Mouse (Mus musculus): ENCODE data around the gene Tada2a.

The Tada2a gene

GRCm38 (mm10) chr11:84156535-84157262 is 27.3 kb upstream of the Tada2a start:
- Histone ChIP-seq H3K27me3 (ENCODE audit: insufficient read depth, low read length) (peaks cover 6% of the 10 kb centered on the region; the same call in 1 of the 2 replicates), H3K4me1 (replicated peaks; ENCODE audit: low read depth, low read length) (no peaks in the 10 kb centered on the region), H3K36me3 (ENCODE audit: insufficient read depth, low read length) (no peaks in the 10 kb centered on the region), H3K4me3 (replicated peaks; ENCODE audit: low read length) (no peak overlapping the region), H3K9me3 (ENCODE audit: low read length) (no peaks in the 10 kb centered on the region)
- no peak for TF ChIP-seq CTCF (conservative IDR thresholded peaks at IDR 0.05; ENCODE audit: low read length)
- no peak for TF ChIP-seq NANOG (IDR thresholded peaks at IDR 0.05; ENCODE audit: borderline replicate concordance, low read length)
- no peak for TF ChIP-seq POU5F1 (IDR thresholded peaks at IDR 0.05; ENCODE audit: borderline replicate concordance, low read length)

DNA sequence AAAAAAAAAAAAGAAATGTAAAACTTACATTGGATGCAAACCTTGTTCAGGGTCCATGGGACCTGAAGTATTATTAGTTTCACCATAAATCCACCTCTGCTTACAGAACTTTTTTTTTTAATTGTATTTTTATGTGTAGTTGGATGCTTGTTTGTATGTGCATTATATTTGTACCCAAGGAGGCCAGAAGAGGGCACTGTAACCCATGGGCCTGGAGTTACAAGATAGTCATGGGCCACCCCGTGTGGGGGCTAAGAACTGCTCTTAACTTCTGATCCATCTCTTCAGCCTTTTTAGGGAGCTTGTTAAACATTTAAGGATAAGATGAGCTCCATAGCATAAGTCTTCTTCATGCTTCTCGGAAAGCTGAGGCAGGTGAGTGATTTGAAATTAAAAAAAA is 21.5 kb upstream of the Tada2a start:
- no peaks in the 10 kb centered on the region for H3K4me1 ChIP-seq (replicated peaks; ENCODE audit: low read depth, low read length)
- H3K4me3 ChIP-seq (replicated peaks; ENCODE audit: low read length): no peak overlapping the region
- H3K27me3 ChIP-seq (ENCODE audit: insufficient read depth, low read length): peaks cover 6% of the 10 kb centered on the region; the same call in 1 of the 2 replicates
- TF ChIP-seq POU5F1 (IDR thresholded peaks at IDR 0.05; ENCODE audit: borderline replicate concordance, low read length) (no peak), CTCF (conservative IDR thresholded peaks at IDR 0.05; ENCODE audit: low read length) (peak; percentile 49)
- H3K9me3 ChIP-seq (ENCODE audit: low read length): no peaks in the 10 kb centered on the region
- no peaks in the 10 kb centered on the region for H3K36me3 ChIP-seq (ENCODE audit: insufficient read depth, low read length)

GRCm38 (mm10) chr11:84146081-84146480 is 16.7 kb upstream of the Tada2a start:
- Histone ChIP-seq H3K36me3 (ENCODE audit: insufficient read depth, low read length) (no peaks in the 10 kb centered on the region), H3K4me3 (replicated peaks; ENCODE audit: low read length) (no peak overlapping the region)
- no peak for TF ChIP-seq POU5F1 (IDR thresholded peaks at IDR 0.05; ENCODE audit: borderline replicate concordance, low read length)
- no peak for TF ChIP-seq CTCF (conservative IDR thresholded peaks at IDR 0.05; ENCODE audit: low read length)
- TF ChIP-seq NANOG (IDR thresholded peaks at IDR 0.05; ENCODE audit: borderline replicate concordance, low read length): no peak

GRCm38 (mm10) chr11:84145201-84145798 is 15.9 kb upstream of the Tada2a start:
- no peak overlapping the region for H3K4me3 ChIP-seq (replicated peaks; ENCODE audit: low read length)
- no peaks in the 10 kb centered on the region for H3K36me3 ChIP-seq (ENCODE audit: insufficient read depth, low read length)
- H3K4me1 ChIP-seq (replicated peaks; ENCODE audit: low read depth, low read length): no peaks in the 10 kb centered on the region
- no peak for TF ChIP-seq NANOG (IDR thresholded peaks at IDR 0.05; ENCODE audit: borderline replicate concordance, low read length)
- TF ChIP-seq POU5F1 (IDR thresholded peaks at IDR 0.05; ENCODE audit: borderline replicate concordance, low read length): no peak
- TF ChIP-seq CTCF (conservative IDR thresholded peaks at IDR 0.05; ENCODE audit: low read length): no peak
- H3K9me3 ChIP-seq (ENCODE audit: low read length): no peaks in the 10 kb centered on the region
- H3K27me3 ChIP-seq (ENCODE audit: insufficient read depth, low read length): no peaks in the 10 kb centered on the region

More at GRCm38 (mm10) chr11:84146081-84146480, 16.7 kb upstream of the Tada2a start:
- H3K27me3 ChIP-seq (ENCODE audit: insufficient read depth, low read length): no peaks in the 10 kb centered on the region
- H3K9me3 ChIP-seq (ENCODE audit: low read length): no peaks in the 10 kb centered on the region
- H3K4me1 ChIP-seq (replicated peaks; ENCODE audit: low read depth, low read length): no peaks in the 10 kb centered on the region

- no peaks in the 10 kb centered on the region for H3K9me3 ChIP-seq (ENCODE audit: low read length)
- peaks cover 10% of the 10 kb centered on the region for H3K4me1 ChIP-seq (replicated peaks; ENCODE audit: low read depth, low read length)
- TF ChIP-seq NANOG (IDR thresholded peaks at IDR 0.05; ENCODE audit: borderline replicate concordance, low read length) (no peak), CTCF (conservative IDR thresholded peaks at IDR 0.05; ENCODE audit: low read length) (peak; percentile 79), POU5F1 (IDR thresholded peaks at IDR 0.05; ENCODE audit: borderline replicate concordance, low read length) (no peak)
- no peaks in the 10 kb centered on the region for H3K36me3 ChIP-seq (ENCODE audit: insufficient read depth, low read length)
- no peaks in the 10 kb centered on the region for H3K27me3 ChIP-seq (ENCODE audit: insufficient read depth, low read length)
- H3K4me3 ChIP-seq (replicated peaks; ENCODE audit: low read length): no peak overlapping the region
These were observed 12.4 kb upstream of the Tada2a start for GRCm38 (mm10) chr11:84141752-84142151.

DNA sequence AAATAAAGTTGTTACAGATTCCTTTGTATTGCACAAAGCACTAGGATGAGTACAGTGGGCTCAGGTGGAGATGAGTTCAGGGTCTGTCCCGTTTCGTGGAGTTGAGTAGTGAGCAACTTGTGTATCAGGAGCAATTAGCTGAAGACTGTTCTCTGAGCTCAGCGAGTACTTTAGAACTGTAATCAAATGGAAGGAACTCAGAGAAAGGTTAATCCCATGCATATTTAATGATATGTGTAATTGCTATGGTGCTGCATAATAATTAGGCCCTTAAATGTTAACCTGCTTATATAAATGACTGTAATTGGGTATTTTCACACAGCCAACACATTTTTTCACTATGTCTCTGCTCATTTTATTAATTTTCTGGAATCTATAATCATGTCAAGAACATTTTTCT is 7.1 kb upstream of the Tada2a start:
- H3K4me3 ChIP-seq (replicated peaks; ENCODE audit: low read length): no peak overlapping the region
- TF ChIP-seq POU5F1 (IDR thresholded peaks at IDR 0.05; ENCODE audit: borderline replicate concordance, low read length): no peak
- no peaks in the 10 kb centered on the region for H3K36me3 ChIP-seq (ENCODE audit: insufficient read depth, low read length)
- peaks cover 21% of the 10 kb centered on the region for H3K4me1 ChIP-seq (replicated peaks; ENCODE audit: low read depth, low read length)
- no peaks in the 10 kb centered on the region for H3K9me3 ChIP-seq (ENCODE audit: low read length)
- H3K27me3 ChIP-seq (ENCODE audit: insufficient read depth, low read length): no peaks in the 10 kb centered on the region

DNA sequence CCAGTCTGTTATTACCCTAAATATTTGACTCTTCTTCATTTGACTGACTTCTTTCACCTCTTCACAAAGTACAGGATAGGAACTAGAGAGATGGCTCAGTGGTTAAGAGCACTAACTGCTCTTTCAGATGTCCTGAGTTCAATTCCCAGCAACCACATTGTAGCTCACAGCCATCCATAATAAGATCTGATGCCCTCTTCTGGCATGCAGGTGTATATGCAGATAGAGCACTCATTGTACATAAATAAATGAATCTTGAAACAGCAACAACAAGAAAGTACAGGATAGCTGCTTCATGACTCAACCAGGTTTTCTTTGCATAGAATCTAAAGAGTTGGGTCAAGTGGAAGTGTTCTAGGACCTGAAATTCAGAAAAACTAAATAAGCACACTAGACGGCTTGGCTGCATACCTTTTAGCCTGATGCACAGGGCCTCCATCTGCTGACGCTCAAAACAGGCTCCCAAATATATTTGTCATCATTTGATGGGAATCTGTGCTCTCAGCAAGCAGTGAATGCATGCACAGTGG is 5.0 kb upstream of the Tada2a start:
- TF ChIP-seq POU5F1 (IDR thresholded peaks at IDR 0.05; ENCODE audit: borderline replicate concordance, low read length) (no peak), NANOG (IDR thresholded peaks at IDR 0.05; ENCODE audit: borderline replicate concordance, low read length) (no peak), CTCF (conservative IDR thresholded peaks at IDR 0.05; ENCODE audit: low read length) (peak; percentile 42)
- Histone ChIP-seq H3K4me1 (replicated peaks; ENCODE audit: low read depth, low read length) (peaks cover 27% of the 10 kb centered on the region), H3K36me3 (ENCODE audit: insufficient read depth, low read length) (no peaks in the 10 kb centered on the region), H3K4me3 (replicated peaks; ENCODE audit: low read length) (no peak overlapping the region), H3K9me3 (ENCODE audit: low read length) (no peaks in the 10 kb centered on the region), H3K27me3 (ENCODE audit: insufficient read depth, low read length) (no peaks in the 10 kb centered on the region)

DNA sequence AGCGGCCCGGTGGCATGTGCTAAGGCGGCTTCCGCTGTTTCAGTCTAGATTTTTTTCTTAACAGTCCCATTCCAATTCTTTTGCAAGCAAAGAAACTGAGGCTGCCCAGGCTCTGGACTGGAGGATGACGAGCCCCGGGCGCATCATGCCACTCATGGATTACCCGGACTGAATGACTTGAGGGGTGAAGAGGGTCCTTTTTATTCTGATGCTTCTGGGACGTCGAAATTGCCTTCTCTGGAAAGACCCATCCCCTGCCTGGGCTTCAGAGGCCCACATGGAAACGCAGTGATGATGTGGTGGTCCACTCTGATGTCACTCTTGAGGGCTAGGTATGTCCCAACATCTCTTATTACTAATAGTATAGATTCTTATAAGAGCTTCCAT is 392 bp upstream of the Tada2a start:
- Histone ChIP-seq H3K27me3 (ENCODE audit: insufficient read depth, low read length) (no peaks in the 10 kb centered on the region), H3K4me1 (replicated peaks; ENCODE audit: low read depth, low read length) (peaks cover 46% of the 10 kb centered on the region), H3K4me3 (replicated peaks; ENCODE audit: low read length) (peak overlapping the region; percentile 90), H3K9me3 (ENCODE audit: low read length) (no peaks in the 10 kb centered on the region), H3K36me3 (ENCODE audit: insufficient read depth, low read length) (peaks cover 28% of the 10 kb centered on the region)
- TF ChIP-seq POU5F1 (IDR thresholded peaks at IDR 0.05; ENCODE audit: borderline replicate concordance, low read length): no peak
- TF ChIP-seq NANOG (IDR thresholded peaks at IDR 0.05; ENCODE audit: borderline replicate concordance, low read length): no peak
- no peak for TF ChIP-seq CTCF (conservative IDR thresholded peaks at IDR 0.05; ENCODE audit: low read length)

Measured in E14TG2a.4 (cell line).